In the genomic region with DNA sequence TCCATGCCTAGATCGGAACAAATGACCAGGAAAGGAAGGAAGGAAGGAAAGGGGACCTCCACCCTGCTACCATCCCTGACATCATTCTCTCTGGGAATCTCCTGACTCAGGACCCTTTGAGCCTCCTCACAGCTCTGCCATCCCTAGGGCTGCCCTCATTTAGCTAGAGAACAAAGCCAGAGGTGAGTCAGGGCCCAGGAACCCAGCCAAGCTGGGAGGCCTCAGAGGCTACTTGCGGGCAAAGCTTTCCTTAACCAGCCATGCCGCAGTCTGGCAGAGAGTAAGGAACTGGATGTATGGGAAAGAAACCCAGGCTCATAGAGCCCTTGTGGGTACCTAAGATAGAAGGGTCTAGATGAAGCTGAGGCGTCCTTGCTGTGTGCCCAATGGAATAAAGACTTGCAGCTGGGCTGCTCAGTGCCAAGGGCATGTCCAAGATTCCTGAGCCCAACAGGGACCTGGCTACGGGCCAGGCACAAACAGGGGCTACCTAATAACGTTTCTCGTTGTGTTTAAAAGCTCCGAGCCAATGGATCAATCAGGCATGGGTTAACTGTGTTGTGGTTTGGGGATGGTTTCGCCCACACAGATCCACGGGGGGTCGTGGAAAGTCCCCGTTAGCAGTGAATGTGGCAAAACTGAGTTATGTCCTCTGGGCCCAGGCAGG, we compare ENCODE assay signal across 8 mouse cellular contexts. TPM values are rescaled to one million over a fixed set of nuclear protein-coding genes. Genes with fewer than 3 reads are reported as not detected.
DNase-seq lines count a peak whose midpoint lies in the region; ATAC-seq and TF ChIP-seq lines count a peak whose summit lies in the region.

No protein-coding gene starts in this region.

- H3K27ac ChIP-seq in heart, embryonic 10.5 days, result no peak overlapping the region; the same call in 1 of the 2 replicates
- 0 out of 2 replicates have a peak overlapping the region, but pooled peaks have one; percentile 6 for H3K27ac ChIP-seq in embryonic facial prominence, embryonic 10.5 days (replicated peaks)
- peak overlapping the region; percentile 60 for H3K27ac ChIP-seq in hindbrain, postnatal 0 days
- peak overlapping the region; percentile 63; the same call in 1 of the 2 replicates for H3K27ac ChIP-seq in stomach, postnatal 0 days (replicated peaks)
- no peak overlapping the region for H3K27ac ChIP-seq in liver, embryonic 11.5 days (ENCODE audit: low read depth, low read length)

- DNase-seq in heart, adult 11 months, result peak; percentile 96
- no peak for DNase-seq in heart, embryonic 10.5 days (ENCODE audit: low spot score)
- DNase-seq in embryonic facial prominence, embryonic 10.5 days (ENCODE audit: low spot score), result no peak
- peak; percentile 61 for DNase-seq in hindbrain, postnatal 0 days (ENCODE audit: low spot score)
- DNase-seq in stomach, postnatal 0 days (ENCODE audit: low spot score), result peak; percentile 69
- DNase-seq in liver, embryonic 11.5 days (ENCODE audit: low spot score), result no peak
- no peak for DNase-seq in embryo, embryonic 10.5 days (ENCODE audit: low spot score)

- H3K4me2 ChIP-seq in hindbrain, postnatal 0 days (ENCODE audit: low read depth, low read length), result no peak overlapping the region
- no peak overlapping the region for H3K4me2 ChIP-seq in stomach, postnatal 0 days (replicated peaks; ENCODE audit: low read depth)
- no peak overlapping the region for H3K4me2 ChIP-seq in liver, embryonic 11.5 days

- peaks cover 3% of the 10 kb centered on the region for H3K79me3 ChIP-seq in C2C12 (ENCODE audit: low read depth)

- H3K4me3 ChIP-seq in heart, embryonic 10.5 days, result no peak overlapping the region
- no peak overlapping the region for H3K4me3 ChIP-seq in C2C12 (ENCODE audit: insufficient read depth, poor library complexity, severe bottlenecking)
- H3K4me3 ChIP-seq in embryonic facial prominence, embryonic 10.5 days, result no peak overlapping the region
- H3K4me3 ChIP-seq in hindbrain, postnatal 0 days (ENCODE audit: low read length), result no peak overlapping the region
- H3K4me3 ChIP-seq in stomach, postnatal 0 days (ENCODE audit: low read depth, low read length), result no peak overlapping the region
- no peak overlapping the region for H3K4me3 ChIP-seq in liver, embryonic 11.5 days (ENCODE audit: low read depth, low read length)

- 82% methylated on average over 12 of the region's 12 CpGs for whole genome bisulfite sequencing in heart, embryonic 10.5 days
- 84% methylated on average over 12 of the region's 12 CpGs for WGBS in embryonic facial prominence, embryonic 10.5 days
- WGBS in hindbrain, postnatal 0 days, result 43% methylated on average over 12 of the region's 12 CpGs
- 42% methylated on average over 12 of the region's 12 CpGs for WGBS in stomach, postnatal 0 days
- 77% methylated on average over 12 of the region's 12 CpGs for WGBS in liver, embryonic 11.5 days

- no peak for TF ChIP-seq EP300 in stomach, postnatal 0 days (optimal IDR thresholded peaks at IDR 0.05)

- H3K9me3 ChIP-seq in heart, embryonic 10.5 days, result no peaks in the 10 kb centered on the region
- H3K9me3 ChIP-seq in embryonic facial prominence, embryonic 10.5 days, result no peaks in the 10 kb centered on the region
- no peaks in the 10 kb centered on the region for H3K9me3 ChIP-seq in hindbrain, postnatal 0 days (ENCODE audit: low read length)
- no peaks in the 10 kb centered on the region for H3K9me3 ChIP-seq in stomach, postnatal 0 days (ENCODE audit: control insufficient read depth, low read length)
- H3K9me3 ChIP-seq in liver, embryonic 11.5 days (ENCODE audit: control insufficient read depth, low read length), result no peaks in the 10 kb centered on the region

- peaks cover 64% of the 10 kb centered on the region for H3K4me1 ChIP-seq in heart, embryonic 10.5 days
- H3K4me1 ChIP-seq in embryonic facial prominence, embryonic 10.5 days, result peaks cover 70% of the 10 kb centered on the region
- H3K4me1 ChIP-seq in hindbrain, postnatal 0 days (ENCODE audit: insufficient read depth, low read length), result peaks cover 9% of the 10 kb centered on the region
- H3K4me1 ChIP-seq in stomach, postnatal 0 days (replicated peaks; ENCODE audit: control insufficient read depth, insufficient read depth), result peaks cover 9% of the 10 kb centered on the region
- peaks cover 11% of the 10 kb centered on the region for H3K4me1 ChIP-seq in liver, embryonic 11.5 days (replicated peaks; ENCODE audit: control insufficient read depth, insufficient read depth, low read length)

- no peak overlapping the region for H3ac ChIP-seq in C2C12 (ENCODE audit: control insufficient read depth, insufficient read length, low read depth)

- no peak for TF ChIP-seq CTCF in C2C12 (IDR thresholded peaks at IDR 0.05; ENCODE audit: control insufficient read depth, insufficient read depth, insufficient read length)
- no peak for TF ChIP-seq CTCF in hindbrain, postnatal 0 days (IDR thresholded peaks at IDR 0.05; ENCODE audit: low read depth)
- no peak for TF ChIP-seq CTCF in stomach, postnatal 0 days (IDR thresholded peaks at IDR 0.05; ENCODE audit: low read depth)

- H3K79me2 ChIP-seq in C2C12 (ENCODE audit: control insufficient read depth, insufficient read depth), result peaks cover 44% of the 10 kb centered on the region

- peaks cover 43% of the 10 kb centered on the region for H3K27me3 ChIP-seq in heart, embryonic 10.5 days (ENCODE audit: insufficient read depth, poor library complexity, severe bottlenecking)
- H3K27me3 ChIP-seq in C2C12 (ENCODE audit: control insufficient read depth, insufficient read depth, insufficient read length), result no peaks in the 10 kb centered on the region
- peaks cover 4% of the 10 kb centered on the region; the same call in 1 of the 2 replicates for H3K27me3 ChIP-seq in embryonic facial prominence, embryonic 10.5 days (replicated peaks; ENCODE audit: low read depth, poor library complexity, severe bottlenecking)
- H3K27me3 ChIP-seq in hindbrain, postnatal 0 days (ENCODE audit: insufficient read depth, low read length), result no peaks in the 10 kb centered on the region
- no peaks in the 10 kb centered on the region for H3K27me3 ChIP-seq in stomach, postnatal 0 days (ENCODE audit: control insufficient read depth, insufficient read depth, low read length)
- peaks cover 11% of the 10 kb centered on the region for H3K27me3 ChIP-seq in liver, embryonic 11.5 days (replicated peaks; ENCODE audit: control insufficient read depth, insufficient read depth, low read length)

- H3K36me3 ChIP-seq in heart, embryonic 10.5 days, result no peaks in the 10 kb centered on the region
- peaks cover 19% of the 10 kb centered on the region for H3K36me3 ChIP-seq in C2C12 (ENCODE audit: control insufficient read depth, insufficient read depth)
- peaks cover 54% of the 10 kb centered on the region for H3K36me3 ChIP-seq in embryonic facial prominence, embryonic 10.5 days (replicated peaks)
- H3K36me3 ChIP-seq in hindbrain, postnatal 0 days (ENCODE audit: insufficient read depth, low read length), result no peaks in the 10 kb centered on the region
- no peaks in the 10 kb centered on the region; the same call in 1 of the 2 replicates for H3K36me3 ChIP-seq in stomach, postnatal 0 days (ENCODE audit: control insufficient read depth, insufficient read depth, low read length)
- H3K36me3 ChIP-seq in liver, embryonic 11.5 days (ENCODE audit: control insufficient read depth, insufficient read depth, low read length), result no peaks in the 10 kb centered on the region

- 0 out of 2 replicates have a peak, but pooled peaks have one; percentile 11 for ATAC-seq in hindbrain, postnatal 0 days
- ATAC-seq in stomach, postnatal 0 days (ENCODE audit: low FRiP score, low TSS enrichment), result 0 out of 2 replicates have a peak, but pooled peaks have one; percentile 6
- ATAC-seq in liver, embryonic 11.5 days (replicated peaks; ENCODE audit: low FRiP score), result no peak

- no peak overlapping the region for H3K9ac ChIP-seq in hindbrain, postnatal 0 days (replicated peaks; ENCODE audit: low read length)
- H3K9ac ChIP-seq in stomach, postnatal 0 days (ENCODE audit: low read length), result no peak overlapping the region
- no peak overlapping the region for H3K9ac ChIP-seq in liver, embryonic 11.5 days (ENCODE audit: low read depth, low read length)

TF ChIP-seq in C2C12, 6 proteins besides CTCF, POLR2A, EP300 and RAD21:
- no peak for TF ChIP-seq CEBPB (IDR thresholded peaks at IDR 0.05; ENCODE audit: low read depth)
- TF ChIP-seq MAX (IDR thresholded peaks at IDR 0.05), result peak; percentile 46

RNA-seq across cellular contexts. Expression of a gene that starts 6.6 kb away (rescaled TPM):
- 12.9 and 27.8 TPM in 2 replicates for polyA plus RNA-seq in heart, embryonic 10.5 days (2016; fragmentation: Nextera tagmentation; extraction: Ambion mirVana)
- polyA plus RNA-seq in C2C12 (2012; fragmentation: generic; extraction: Trizol), result 120 TPM
- 91.1 and 112 TPM in 2 replicates for polyA plus RNA-seq in embryonic facial prominence, embryonic 10.5 days (2016; fragmentation: Nextera tagmentation; extraction: Ambion mirVana)
- total RNA-seq in hindbrain, postnatal 0 days (2014; rRNA removed), result 46.1 and 51.1 TPM in 2 replicates
- polyA plus RNA-seq in hindbrain, postnatal 0 days (2015; fragmentation: Nextera tagmentation; extraction: Ambion mirVana), result 47.6 and 54.6 TPM in 2 replicates
- 55.5 and 58.6 TPM in 2 replicates for polyA plus RNA-seq in stomach, postnatal 0 days (2015; fragmentation: Nextera tagmentation; extraction: Ambion mirVana)
- polyA plus RNA-seq in liver, embryonic 11.5 days (2014; fragmentation: Nextera tagmentation; extraction: Ambion mirVana), result 13.1 and 13.2 TPM in 2 replicates

RNA-seq across cellular contexts. Expression of a gene that starts 34.3 kb away (rescaled TPM):
- 3.4 and 4.5 TPM in 2 replicates for polyA plus RNA-seq in heart, embryonic 10.5 days (2016; fragmentation: Nextera tagmentation; extraction: Ambion mirVana)
- 4.0 TPM for polyA plus RNA-seq in C2C12 (2012; fragmentation: generic; extraction: Trizol)
- polyA plus RNA-seq in embryonic facial prominence, embryonic 10.5 days (2016; fragmentation: Nextera tagmentation; extraction: Ambion mirVana), result 0.82 and 1.1 TPM in 2 replicates
- 7.2 and 14.6 TPM in 2 replicates for total RNA-seq in hindbrain, postnatal 0 days (2014; rRNA removed)
- 7.2 and 8.8 TPM in 2 replicates for polyA plus RNA-seq in hindbrain, postnatal 0 days (2015; fragmentation: Nextera tagmentation; extraction: Ambion mirVana)
- polyA plus RNA-seq in stomach, postnatal 0 days (2015; fragmentation: Nextera tagmentation; extraction: Ambion mirVana), result 2.1 and 2.5 TPM in 2 replicates
- polyA plus RNA-seq in liver, embryonic 11.5 days (2014; fragmentation: Nextera tagmentation; extraction: Ambion mirVana), result 20.6 and 21.5 TPM in 2 replicates

RNA-seq across cellular contexts. Expression of a gene that starts 37.7 kb away (rescaled TPM):
- polyA plus RNA-seq in heart, embryonic 10.5 days (2016; fragmentation: Nextera tagmentation; extraction: Ambion mirVana), result 57.7 and 69.0 TPM in 2 replicates
- 26.4 TPM for polyA plus RNA-seq in C2C12 (2012; fragmentation: generic; extraction: Trizol)
- 36.5 and 36.8 TPM in 2 replicates for polyA plus RNA-seq in embryonic facial prominence, embryonic 10.5 days (2016; fragmentation: Nextera tagmentation; extraction: Ambion mirVana)
- 6.5 and 9.7 TPM in 2 replicates for total RNA-seq in hindbrain, postnatal 0 days (2014; rRNA removed)
- 8.4 and 9.0 TPM in 2 replicates for polyA plus RNA-seq in hindbrain, postnatal 0 days (2015; fragmentation: Nextera tagmentation; extraction: Ambion mirVana)
- polyA plus RNA-seq in stomach, postnatal 0 days (2015; fragmentation: Nextera tagmentation; extraction: Ambion mirVana), result 28.4 and 30.2 TPM in 2 replicates
- 24.3 and 25.7 TPM in 2 replicates for polyA plus RNA-seq in liver, embryonic 11.5 days (2014; fragmentation: Nextera tagmentation; extraction: Ambion mirVana)

Comparison
In these comparisons a context has a peak if more than half of its experiments do, and no peak if none do; other contexts are left out.
1. DNase-seq: peak in heart, adult 11 months (single experiment), hindbrain, postnatal 0 days (single experiment) and stomach, postnatal 0 days (single experiment); none in heart, embryonic 10.5 days (single experiment), embryonic facial prominence, embryonic 10.5 days (single experiment), liver, embryonic 11.5 days (single experiment) and embryo, embryonic 10.5 days (single experiment).
2. H3K27ac ChIP-seq: peak in embryonic facial prominence, embryonic 10.5 days (single experiment), hindbrain, postnatal 0 days (single experiment) and stomach, postnatal 0 days (single experiment); none in heart, embryonic 10.5 days (single experiment) and liver, embryonic 11.5 days (single experiment).